Mouse (Mus musculus) ES-Bruce4 (cell line): ENCODE data around the gene Dnajc3.

Experiments
- CTCF ChIP-seq: IDR thresholded peaks from one replicate; pipeline ENCODE4 v1.8.1; 2011; ENCODE audit warnings: low read depth, low read length
- EP300 ChIP-seq: IDR thresholded peaks from 2 replicates; pipeline ENCODE4 v1.6.1; 2011; ENCODE audit warnings: low read depth, low read length; ENCODE audit not compliant: insufficient read depth
- POLR2A ChIP-seq: IDR thresholded peaks from one replicate; pipeline ENCODE4 v1.8.1; 2011; ENCODE audit warnings: low read length; ENCODE audit not compliant: insufficient read depth

DNA sequence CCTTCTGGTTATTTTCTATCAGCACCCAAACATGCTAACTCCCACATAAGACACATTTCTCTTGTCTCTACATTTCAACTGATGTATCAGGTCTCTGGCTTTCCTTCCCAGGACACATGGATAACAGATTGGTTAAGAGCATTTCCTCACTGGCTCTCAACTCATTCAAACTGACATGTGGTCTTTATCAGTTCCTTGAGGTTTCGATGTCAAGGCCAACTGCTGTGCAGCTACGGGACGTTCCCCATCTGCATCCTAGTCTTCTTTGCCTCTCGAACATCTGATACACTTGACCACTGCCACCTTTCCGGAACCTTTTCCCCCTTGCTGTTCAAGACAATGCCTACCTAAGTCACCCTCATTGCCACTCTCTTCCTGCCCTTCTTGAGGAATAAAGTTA lies 24.1 kb upstream of the Dnajc3 start:
- TF ChIP-seq CTCF (no peak), POLR2A (no peak), EP300 (no peak)
